Comparison of ENCODE assay signal across 8 mouse cellular contexts in genomic region chr5:81019590-81020254, GRCm38 (mm10). TPM values are rescaled to one million over a fixed set of nuclear protein-coding genes. Genes with fewer than 3 reads are reported as not detected.
DNase-seq lines count a peak whose midpoint lies in the region; ATAC-seq and TF ChIP-seq lines count a peak whose summit lies in the region.

Gene Adgrl3 (plus strand): TSS chr5:81020138.

- peak; percentile 85 for ATAC-seq in lung, postnatal 0 days

- peak within 1 kb of the TSS; percentile 43 for H3K9ac ChIP-seq in lung, postnatal 0 days (replicated peaks; ENCODE audit: low read depth)

- no peak for TF ChIP-seq EP300 in lung, postnatal 0 days (IDR thresholded peaks at IDR 0.05)

- peak; percentile 30 for TF ChIP-seq CTCF in lung, postnatal 0 days (IDR thresholded peaks at IDR 0.05)

- H3K4me3 ChIP-seq in hindbrain, embryonic 10.5 days, result peak within 1 kb of the TSS; percentile 81
- H3K4me3 ChIP-seq in lung, postnatal 0 days (ENCODE audit: low read depth, low read length), result peak within 1 kb of the TSS; percentile 63

- no peaks in the 10 kb centered on the region for H3K27me3 ChIP-seq in hindbrain, embryonic 10.5 days (ENCODE audit: insufficient read depth, poor library complexity, severe bottlenecking)
- 0 out of 2 replicates have a peak, but pooled peaks cover 8% of the 10 kb centered on the region for H3K27me3 ChIP-seq in lung, postnatal 0 days (replicated peaks; ENCODE audit: insufficient read depth, low read length)

- H3K4me2 ChIP-seq in lung, postnatal 0 days (replicated peaks; ENCODE audit: low read depth, low read length), result peak within 1 kb of the TSS; percentile 81

- H3K27ac ChIP-seq in hindbrain, embryonic 10.5 days, result peak within 1 kb of the TSS; percentile 99
- H3K27ac ChIP-seq in lung, postnatal 0 days (ENCODE audit: low read length), result peak within 1 kb of the TSS; percentile 51

- DNase-seq in ZHBTc4 (ENCODE audit: low read depth, low spot score) (peak; percentile 76), MN1 (ENCODE audit: low spot score) (no peak)
- DNase-seq in cerebellum, adult 9-11 months, result peak; percentile 90
- peak; percentile 67 to 81 for DNase-seq in frontal cortex, postnatal 10 days (ENCODE audit: low spot score in 2 of 2)
- peak; percentile 90 for DNase-seq in hindbrain, embryonic 10.5 days (ENCODE audit: low spot score)
- peak; percentile 80 to 83 for DNase-seq in layer of hippocampus, postnatal 36 days
- DNase-seq in lung, postnatal 0 days (ENCODE audit: low spot score), result peak; percentile 84
- peak; percentile 95 for DNase-seq in retina, postnatal 1 day

- H3K9me3 ChIP-seq in hindbrain, embryonic 10.5 days, result no peaks in the 10 kb centered on the region
- H3K9me3 ChIP-seq in lung, postnatal 0 days (ENCODE audit: low read length), result no peaks in the 10 kb centered on the region

- no peaks in the 10 kb centered on the region for H3K36me3 ChIP-seq in hindbrain, embryonic 10.5 days
- no peaks in the 10 kb centered on the region for H3K36me3 ChIP-seq in lung, postnatal 0 days (ENCODE audit: insufficient read depth, low read length)

- H3K4me1 ChIP-seq in hindbrain, embryonic 10.5 days (replicated peaks), result peaks cover 30% of the 10 kb centered on the region
- H3K4me1 ChIP-seq in lung, postnatal 0 days (ENCODE audit: insufficient read depth, low read depth, low read length), result peaks cover 4% of the 10 kb centered on the region; the same call in 1 of the 2 replicates

- under 1% methylated on average over 69 of the region's 70 CpGs for WGBS in hindbrain, embryonic 10.5 days
- WGBS in lung, postnatal 0 days, result under 1% methylated on average over 36 of the region's 70 CpGs

RNA-seq across cellular contexts. Expression of gene Adgrl3, which starts in this region (rescaled TPM):
- polyA plus RNA-seq in hindbrain, embryonic 10.5 days (2016; fragmentation: Nextera tagmentation; extraction: Ambion mirVana), result 16.0 and 23.3 TPM in 2 replicates
- 100 to 1,000 TPM; 157 to 179 TPM for total RNA-seq in layer of hippocampus, postnatal 36 days (2021)
- 13.5 and 17.2 TPM in 2 replicates for polyA plus RNA-seq in lung, postnatal 0 days (2015; fragmentation: Nextera tagmentation; extraction: Ambion mirVana)
